Mouse (Mus musculus) testis, adult 2 months (tissue): Measurements from ENCODE around the gene Clasrp.

Experiments
- CTCF ChIP-seq: fragments of 200-500 bp; IDR thresholded peaks from 2 replicates; pipeline ENCODE4 v1.5.1; 2012; ENCODE audit warnings: low read depth, mild to moderate bottlenecking, inconsistent platforms, low read length, moderate library complexity; ENCODE audit not compliant: control insufficient read depth, insufficient read depth, insufficient replicate concordance
- POLR2A ChIP-seq: fragments of 200-500 bp; IDR thresholded peaks from 2 replicates; pipeline ENCODE4 v1.6.1; 2012; ENCODE audit warnings: low read depth, mild to moderate bottlenecking, inconsistent platforms, low read length, moderate library complexity; ENCODE audit not compliant: control insufficient read depth

DNA sequence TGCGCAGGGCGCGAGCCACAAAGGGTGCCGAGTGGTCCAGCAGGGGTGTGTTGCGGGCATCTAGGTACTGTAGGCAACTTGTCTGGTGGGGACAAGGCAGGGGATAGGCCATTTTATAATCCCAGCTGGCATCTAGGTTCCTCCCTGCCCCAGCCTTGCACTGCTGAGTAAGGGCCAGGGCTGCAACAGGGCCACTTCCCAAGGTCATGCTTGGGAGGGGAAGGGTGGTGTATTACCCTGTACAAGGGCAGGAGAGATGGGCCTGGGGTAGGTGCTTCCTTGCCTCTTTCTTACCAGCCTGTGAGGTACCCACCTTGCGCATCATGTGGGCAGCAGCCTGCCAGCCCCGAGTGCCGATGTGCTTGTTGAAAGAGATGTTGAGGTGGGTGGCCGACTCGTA is 69.6 kb downstream of the Clasrp start:
- TF ChIP-seq POLR2A = no peak
- TF ChIP-seq CTCF = no peak
